Mouse (Mus musculus) urinary bladder, postnatal 25 days (tissue): ENCODE results near the gene Epha4.

Source experiments
- DNase-seq: peaks from one replicate; pipeline ENCODE4 v3.0.0; 2022; ENCODE audit warnings: low spot score

Epha4 gene

DNA sequence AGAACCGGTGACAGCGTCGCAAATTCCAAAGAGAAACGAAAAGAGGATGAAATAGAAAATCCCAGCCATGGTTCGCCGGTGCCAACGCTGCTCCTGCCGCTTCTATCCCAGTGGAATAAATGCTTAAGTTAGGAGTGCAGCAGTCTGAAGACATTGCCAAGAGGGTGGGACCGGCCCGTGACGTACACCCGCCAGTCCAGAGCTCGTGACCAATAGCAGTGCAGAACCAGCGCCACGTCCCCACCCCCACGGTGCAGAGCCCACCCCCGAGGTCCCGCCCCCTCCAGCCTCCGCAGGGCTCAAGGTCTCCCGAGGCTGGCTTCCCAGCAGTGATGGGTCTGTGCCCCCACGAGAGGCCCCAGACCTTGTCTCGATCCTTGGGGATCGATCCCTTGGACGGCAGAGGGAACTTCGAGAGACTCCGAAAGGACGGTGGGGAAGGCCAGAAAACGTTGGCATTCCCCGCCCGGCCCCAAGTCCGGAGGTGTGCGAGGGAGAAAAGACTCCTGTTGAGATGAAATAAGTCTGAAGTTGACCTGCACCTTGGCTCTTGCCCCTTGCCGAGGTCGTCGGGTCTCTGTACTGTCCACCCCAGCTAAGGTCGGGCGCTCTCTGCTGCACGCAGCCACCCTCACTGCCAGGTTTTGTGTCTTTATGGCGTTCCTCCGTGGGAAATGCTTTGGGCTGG lies at the start of gene Epha4:
Gene Epha4, minus strand, starts transcription at position 126 of the 688 bp plus-strand sequence.
- DNase-seq = peak; percentile 84

DNA sequence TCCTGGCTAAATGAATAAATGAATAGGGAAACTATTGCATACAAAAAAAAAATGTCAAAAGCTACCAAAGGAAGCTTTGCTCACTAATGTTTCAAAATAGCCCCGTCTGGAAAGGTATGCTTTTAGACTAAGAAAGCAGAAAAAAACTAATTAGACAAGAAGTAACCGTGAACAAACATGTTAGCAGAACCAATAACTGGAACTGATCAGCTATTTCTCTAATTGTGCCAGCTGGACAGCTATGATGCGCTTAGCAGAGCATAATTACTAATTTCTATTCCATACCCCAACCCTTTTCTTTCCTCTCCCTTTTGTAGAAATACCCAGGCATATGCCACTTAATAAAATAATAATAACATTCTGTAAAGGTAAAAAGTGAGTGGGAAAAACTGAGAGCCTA lies 41.3 kb upstream of the Epha4 start:
- no peak for DNase-seq

DNA sequence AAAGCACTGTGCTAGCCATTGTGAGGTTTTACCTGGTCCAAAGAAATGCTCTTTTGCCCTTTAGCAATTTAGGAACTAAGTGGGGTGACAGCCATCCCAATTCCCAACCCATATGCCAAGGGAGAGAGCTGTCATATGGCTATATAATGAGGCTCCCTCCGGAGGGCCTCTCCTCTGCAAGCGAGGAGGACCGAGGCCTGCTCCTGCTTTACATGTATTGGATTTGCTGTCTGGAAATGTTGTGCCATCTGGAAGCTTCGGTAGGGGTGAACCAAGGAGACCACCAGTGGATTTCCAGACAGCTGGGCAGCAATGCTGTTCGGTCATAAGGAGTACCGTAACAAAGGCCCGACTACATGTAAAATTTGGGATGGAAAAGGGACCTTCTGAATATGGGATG lies 37.0 kb upstream of the Epha4 start:
- no peak for DNase-seq

DNA sequence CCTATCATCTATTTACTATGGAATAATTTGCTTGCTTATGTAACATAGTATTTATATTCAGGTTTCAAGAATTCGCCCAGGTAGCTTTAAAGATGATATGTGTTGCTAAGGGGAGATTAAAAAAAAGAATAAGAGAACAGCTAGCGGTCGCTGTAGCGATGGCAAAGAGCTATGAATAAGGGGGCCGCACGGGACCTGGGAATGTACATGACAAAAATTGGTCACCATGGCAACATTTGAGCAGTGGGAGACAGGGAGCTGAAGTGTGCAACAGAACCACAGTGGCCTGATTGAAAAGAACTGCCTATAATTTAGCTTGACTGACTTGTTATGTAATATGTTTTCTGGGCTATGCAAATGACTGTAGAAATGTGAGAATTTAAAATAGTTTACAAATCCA lies 30.8 kb upstream of the Epha4 start:
- DNase-seq = no peak

DNA sequence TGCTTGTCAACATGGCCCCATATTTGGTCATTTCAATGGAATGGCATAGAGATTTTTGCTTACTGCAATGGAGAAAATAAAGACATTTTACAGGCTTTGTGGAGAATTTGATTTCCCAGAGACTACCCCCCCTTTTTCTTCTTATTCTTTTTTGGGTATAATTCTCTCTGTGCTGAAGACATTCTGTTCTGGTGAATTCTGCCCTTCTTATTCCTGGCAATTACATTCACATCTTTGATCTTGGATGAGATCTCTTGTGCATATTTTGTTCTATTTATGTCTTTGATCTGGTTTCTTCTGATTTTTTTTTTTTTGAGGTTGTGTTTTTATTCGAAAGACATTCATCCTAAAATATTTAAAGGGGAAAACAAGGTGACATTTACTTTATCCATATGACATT lies 30.1 kb upstream of the Epha4 start:
- no peak for DNase-seq

DNA sequence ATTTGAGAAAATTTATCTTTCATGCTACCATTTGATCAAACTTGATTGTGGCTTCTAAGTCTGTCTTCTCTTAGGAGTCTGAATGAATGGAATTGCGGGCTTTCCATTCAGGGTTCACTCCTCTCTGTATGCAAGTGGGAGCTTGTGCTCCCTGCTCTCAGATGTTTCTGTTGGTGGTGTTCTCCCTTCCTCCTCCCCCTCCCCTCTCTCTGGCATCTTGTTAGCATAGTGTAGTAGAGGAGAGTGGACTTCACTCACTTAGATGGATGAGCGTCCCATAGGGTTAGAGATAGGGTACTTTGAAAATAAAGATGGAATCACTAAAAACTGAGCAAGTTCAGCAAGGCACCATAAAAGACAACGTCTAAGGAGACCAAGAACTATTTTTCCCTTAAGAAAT lies 29.4 kb upstream of the Epha4 start:
- no peak for DNase-seq

DNA sequence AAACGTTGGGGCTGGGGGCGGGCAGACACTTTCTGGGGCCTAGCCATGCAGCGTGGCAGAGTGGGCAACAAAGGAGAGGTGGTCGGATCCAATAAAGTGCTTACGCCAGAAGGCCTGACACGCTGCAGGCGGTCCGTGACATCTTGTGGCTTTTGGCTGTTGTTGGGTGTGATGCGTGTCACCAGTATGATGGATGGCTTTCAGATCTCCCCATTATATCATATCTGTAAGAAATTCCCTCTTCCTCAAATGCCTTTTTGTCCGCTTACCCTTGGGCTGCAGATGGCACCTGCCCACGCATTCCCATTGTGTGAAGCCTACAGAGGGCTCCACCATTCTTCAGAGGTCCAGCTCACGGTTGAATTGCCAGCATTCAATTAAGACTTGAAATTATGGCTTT lies 25.1 kb upstream of the Epha4 start:
- no peak for DNase-seq

DNA sequence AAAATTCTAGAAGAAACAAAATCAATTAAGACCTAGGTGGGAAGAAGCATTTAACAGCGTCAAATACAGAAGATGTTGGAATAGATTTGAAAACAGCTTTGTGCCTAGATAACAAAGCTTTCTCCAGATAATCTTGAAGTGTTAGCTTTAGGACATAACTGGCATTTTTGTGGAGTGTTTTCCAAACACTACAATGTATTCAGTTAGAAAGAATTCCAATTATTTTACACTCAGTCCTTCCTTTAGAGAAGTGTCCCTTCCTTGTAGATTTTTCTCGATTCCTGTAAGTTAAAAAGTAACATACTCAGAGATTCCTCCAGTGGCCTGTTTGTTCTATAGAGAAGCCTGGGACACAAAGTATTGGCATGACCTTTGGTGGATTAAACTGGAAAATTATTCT lies 23.7 kb upstream of the Epha4 start:
- no peak for DNase-seq

DNA sequence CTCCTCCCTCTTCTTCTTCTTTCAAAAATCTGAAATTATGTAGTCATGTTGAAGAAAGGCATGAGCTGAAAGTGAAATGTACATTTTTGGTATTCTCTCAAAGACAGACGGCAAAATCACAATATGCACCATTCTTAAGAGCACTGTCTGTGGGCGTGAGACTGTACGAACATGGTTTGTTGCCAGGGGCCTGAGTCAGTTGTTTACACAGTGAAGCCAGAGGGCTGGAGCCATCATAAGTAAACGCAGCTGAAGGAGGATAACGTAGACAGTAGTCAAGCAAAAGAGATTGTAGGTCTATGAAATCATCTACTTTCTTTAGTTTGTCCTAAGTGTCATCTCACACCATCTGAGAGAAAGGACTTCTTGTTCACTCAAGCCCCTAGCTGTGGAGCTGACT lies 21.0 kb upstream of the Epha4 start:
- DNase-seq = no peak

DNA sequence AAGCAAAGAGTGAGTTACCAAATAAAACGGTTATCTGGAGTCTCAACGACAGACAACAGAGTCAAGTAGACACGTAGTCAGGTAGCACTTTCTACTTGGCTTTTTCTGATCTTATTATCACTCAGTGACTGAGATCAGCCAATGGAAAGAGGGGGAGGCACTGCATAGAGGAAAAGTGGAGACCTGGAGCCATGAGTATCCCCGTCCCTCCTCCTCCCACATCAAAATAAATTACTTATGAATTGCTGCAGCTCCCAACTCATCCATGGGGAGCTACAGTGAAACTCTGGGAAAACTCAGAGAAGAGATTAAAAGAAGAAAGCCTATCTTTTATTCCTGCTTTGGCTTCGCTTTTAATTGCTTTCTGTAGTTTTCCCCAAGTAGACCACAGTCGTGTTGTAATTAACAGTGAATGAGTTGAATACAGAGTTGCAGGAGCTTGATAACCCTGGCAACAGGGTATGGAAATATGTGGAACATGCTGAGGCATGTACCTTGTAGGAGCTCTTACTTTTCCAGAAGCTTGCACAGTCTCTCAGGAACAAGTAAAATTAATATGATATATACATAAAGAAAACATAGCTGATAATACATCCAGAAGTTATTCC lies 17.8 kb upstream of the Epha4 start:
- DNase-seq = no peak

DNA sequence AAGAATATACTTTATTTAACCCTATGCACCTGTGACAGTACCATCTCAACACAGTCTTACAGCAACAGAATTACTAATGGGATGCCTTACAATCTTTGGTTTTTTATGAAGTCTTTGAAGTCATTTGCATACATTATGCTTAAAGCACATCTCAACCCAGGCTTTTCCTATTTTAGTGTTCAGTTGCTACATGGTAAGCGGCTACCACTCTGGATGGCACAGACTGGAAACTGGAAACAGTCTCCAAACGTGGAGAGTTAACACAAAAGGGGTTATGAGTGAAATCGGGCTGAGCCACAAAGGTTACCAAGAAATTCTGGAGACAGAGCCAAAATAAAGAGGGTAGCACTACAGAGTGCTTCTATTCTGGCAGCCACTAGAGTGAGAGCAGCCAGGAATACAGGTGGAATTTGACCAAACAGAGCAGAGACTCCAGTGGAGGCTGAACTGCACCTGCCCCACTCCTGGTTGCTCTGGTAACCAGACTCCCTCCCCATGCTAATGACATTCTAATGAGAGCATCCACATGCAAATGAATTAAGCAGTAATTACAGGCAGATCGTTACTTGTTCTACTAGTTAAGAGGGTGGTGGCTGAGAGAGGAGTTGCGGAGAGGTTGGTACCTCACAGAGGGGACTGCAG lies 17.2 kb upstream of the Epha4 start:
- no peak for DNase-seq

DNA sequence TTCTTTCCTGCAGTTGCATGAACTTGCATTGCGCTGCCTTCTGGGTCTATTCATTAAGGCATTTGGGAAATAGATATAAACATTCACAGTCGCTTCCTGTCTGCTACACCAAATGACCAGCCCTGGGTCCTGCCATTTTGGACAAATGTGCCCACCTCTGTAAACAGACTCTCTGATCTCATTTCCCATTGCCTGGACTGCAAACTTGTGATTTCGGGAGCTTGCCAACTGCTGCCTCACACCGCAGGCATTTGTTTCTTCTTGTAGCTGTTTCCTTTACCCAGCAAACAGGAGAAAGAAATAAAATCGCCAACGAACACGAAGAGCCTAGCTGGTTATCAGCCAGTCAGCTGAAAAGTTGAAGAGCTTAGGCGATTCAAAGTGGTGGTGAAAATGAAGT lies 10.2 kb upstream of the Epha4 start:
- no peak for DNase-seq

DNA sequence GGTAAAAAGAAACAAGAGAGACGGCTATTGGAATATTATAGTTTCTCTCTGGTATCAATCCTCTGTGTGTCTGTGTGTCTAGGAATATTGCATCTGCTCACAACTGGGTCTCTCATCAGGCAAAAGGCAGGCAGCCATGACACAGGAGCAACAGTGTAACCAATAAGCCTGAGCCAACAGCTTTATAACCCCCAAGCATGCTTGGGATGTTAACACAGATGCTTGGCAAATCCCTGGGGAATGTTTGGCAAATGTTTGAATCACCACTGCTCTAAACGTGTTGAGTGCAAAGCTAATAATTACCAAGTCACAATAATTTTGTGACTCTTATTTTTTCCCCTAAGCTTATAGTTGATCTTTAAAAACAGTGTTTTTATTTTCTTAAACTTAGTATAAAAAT lies 8.5 kb upstream of the Epha4 start:
- DNase-seq = no peak

DNA sequence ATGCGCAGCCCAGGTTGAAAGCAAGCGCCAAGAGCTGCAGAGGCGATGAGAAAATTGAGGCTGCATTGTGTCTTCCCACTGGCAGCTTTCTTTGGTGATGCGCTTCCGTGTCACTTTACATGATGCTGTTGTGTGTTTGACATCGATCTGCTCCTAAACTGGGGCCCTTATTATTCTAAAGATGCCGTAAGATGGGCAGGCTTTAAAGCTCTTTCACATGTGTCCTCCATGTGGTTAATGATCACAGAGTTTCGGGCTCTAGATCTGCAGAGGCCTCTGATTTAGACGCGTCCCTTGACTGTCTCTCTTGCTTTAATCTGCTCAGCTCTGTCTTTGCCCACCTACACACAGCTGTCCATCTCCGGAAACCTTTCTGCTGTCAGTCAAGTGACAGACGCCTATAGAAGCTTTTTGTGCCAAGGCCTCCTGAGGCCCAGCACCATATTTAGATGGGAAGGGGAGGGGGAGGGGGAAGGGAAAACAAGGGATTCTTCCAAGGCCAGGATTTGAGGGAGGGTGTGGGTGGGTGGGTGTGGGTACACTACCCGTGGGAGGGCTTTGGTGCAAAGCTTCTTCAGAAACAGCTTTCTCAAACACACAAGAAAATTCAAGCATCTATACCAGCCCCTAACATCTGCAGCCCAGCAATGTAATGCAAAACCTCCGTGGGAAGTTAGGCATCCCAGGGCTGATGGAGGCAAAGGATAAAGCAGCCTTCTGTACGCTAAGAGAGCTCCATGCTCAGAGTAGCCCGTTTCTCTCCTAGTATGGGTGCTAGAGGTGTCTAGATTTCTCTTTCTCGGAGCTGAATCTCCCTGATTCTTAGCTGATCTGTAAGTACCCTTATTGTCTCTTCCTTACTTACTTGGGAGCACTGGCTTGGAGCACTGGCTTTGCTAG lies 7.0 kb upstream of the Epha4 start:
- no peak for DNase-seq

DNA sequence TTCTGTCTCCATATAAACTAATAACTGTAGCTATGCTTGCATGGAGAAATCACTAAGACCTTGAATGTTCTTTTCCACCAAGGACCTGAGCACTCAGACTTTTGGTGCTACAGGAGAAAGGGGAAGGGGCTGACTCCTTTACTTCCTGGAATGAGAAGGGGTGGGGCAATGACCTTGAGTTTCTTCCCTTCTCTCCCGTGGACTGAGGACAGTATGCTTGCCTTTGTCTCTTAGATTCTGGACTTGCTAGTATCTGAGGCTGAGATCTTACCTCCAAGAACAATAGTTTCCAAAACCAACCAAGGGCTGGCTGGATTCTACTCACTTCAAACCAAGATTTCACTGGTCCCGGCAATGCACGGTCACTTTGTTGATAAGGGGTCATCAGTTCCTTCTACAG lies 3.8 kb upstream of the Epha4 start:
- DNase-seq = no peak

DNA sequence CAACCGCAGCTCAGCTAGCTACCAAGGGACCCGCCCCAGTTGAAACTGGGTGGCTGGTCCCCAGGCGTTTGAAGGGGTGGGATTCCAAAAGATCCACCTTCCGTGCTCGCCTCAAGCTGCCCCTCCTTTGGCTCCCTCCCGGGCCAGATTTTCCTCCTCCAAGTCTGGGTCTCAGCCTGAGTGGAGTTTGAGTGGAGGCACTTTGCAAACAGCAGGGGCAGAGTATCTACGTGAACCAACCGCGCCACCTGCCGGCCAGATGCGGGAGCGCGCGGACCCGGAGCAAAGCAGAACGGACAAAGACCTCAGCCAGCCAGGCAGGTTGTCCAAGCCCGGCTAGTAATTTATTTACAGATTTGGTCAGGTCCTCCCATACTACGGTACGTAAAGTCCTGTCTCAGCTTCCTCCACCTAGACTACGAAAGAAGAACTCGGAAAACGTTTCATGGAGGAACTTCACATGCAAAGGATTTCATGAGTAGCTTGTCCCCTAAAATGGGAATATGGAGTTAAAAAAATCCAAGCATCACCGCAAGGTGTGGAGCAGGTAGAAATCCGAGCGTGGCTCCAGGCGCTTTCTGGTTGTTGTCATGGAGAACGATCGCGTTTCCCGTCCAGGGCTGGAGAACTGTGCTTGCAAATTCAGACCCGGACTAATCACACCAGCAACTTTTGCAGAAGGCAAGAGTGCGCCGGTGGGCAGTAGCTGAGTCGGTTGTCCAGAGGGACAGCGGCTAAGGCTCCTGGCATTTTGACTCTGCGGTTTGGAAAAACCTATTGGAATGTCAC lies 1.5 kb upstream of the Epha4 start:
- DNase-seq = peak; percentile 95

DNA sequence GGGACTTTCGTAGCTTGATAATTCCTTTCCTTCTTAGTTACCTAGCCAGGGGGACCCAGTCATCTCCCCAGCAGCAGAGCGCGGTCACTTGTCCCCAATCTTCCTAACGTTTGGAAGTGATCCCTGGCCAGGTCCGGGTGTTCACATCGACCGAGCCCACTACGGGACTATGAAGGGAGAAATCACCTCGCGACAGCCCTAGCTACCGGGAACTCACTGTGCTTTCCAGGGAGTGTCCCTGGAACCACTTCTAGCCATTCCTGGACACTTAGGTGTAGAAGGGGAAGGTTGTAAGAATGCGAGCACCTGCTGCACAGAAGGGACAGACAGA lies 728 bp upstream of the Epha4 start:
- peak; percentile 24 for DNase-seq

DNA sequence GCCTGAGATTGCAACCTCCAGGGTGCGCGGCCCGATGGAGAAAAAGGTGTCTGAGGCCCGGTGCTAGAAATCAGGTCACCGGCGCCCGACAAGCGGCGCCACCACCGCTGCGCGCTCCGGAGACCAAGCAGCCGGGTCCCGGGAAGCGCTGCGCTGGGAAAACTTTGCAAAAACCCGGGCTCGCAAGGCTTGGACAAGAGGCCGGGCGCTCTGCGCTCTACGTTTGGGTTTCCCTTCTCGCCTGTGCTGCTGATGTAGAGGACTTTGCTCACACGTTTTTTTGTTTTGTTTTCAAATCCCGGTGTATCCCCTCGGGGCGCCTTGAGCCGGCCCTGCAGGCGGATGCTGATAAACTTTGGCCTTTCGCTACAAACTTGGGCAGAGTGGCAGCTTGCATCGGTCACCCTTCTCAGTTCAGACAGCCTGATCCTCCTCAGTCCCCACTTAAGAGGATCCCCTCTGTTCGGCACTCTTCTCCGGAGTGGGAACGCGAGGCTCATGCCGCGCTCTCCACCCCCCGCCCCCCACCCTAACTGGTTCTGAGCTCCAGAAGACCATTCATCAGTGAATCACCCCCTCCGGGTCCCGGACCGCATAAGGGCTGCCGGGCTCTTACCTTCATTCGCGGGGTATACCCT lies 444 bp downstream of the Epha4 start:
- DNase-seq = peak; percentile 30

DNA sequence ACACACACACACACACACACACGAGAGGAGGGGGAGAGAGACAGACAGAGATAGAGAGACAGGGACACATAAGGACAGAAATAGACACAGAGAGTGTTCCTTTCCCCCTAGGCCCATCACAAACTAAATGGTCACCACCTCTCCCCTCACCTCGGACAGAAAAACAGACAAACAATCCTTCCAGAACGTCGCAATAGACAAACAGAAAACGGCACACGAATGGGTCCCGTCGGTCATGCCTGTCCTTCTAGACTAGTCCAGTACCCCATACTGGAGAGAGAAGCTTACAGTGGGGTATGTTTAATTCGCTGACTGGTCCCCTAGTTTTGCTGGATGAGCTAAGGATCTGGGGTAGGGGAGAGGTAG lies 946 bp downstream of the Epha4 start:
- DNase-seq = no peak

DNA sequence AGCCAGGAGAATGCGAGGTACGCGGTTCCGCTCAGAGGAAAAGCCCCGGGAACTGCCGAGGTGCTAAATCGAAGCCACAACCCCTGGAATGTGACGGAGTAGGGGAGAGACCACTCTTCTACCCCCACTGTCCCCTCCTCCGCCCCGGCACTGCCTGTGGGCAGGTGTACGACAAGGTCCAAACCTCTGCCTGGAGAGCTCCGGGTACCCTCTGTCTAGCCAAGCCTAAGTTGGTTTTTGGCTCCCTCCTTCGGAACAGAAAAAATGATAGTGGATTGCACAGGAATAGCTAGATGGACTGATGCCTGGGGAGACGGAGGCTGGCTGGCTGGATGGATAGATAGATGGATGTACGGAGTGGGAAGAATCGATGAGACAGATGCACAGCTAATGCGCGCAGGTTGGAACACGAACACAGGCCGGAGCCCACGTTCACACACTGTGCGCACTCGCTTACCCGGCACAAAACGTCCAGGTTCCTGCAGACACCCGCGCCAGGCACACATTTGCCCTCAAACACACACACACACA lies 1.4 kb downstream of the Epha4 start:
- peak; percentile 28 for DNase-seq

DNA sequence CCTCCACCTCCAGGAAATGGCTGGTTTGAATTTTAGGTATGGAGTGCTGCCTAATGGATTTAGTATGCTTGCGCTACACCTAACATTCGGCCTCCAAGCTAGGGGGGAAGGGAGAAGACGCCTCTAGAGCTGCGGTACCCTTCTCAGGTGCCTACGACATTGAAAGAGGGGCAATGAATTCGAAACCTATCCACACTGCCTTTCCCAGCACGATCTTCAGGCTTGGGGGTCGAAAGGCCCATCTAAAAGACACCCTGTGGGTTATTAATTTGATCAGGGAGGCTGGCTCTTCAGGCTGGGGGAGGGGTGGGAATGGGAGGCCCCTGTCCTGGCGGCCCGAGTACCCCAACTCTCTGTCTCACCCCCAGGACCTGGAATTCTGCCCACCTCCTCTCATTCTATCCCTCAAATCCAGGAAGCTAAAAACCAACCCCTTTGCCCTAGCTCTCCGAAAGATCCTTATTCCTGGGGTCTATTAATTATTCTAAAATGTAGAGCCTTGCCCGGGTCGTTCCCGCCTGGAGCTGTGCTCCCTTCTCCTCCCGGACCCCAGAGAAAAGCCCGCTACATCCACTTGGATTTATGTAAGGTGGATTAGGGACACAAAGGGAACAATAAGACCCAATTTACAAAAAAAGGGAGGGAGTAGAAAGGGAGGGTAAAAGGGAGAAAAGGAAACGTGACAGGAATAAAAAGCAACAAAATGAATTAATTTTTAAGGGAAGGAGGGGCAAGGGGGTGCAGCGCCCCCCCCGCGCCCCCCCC lies 2.3 kb downstream of the Epha4 start:
- no peak for DNase-seq
